Mouse (Mus musculus) kidney, embryonic 15.5 days (tissue): ENCODE measurements around the gene Shf. TPM values are rescaled to one million over a fixed set of nuclear protein-coding genes. Genes with fewer than 3 reads are reported as not detected.
A peak's percentile ranks its signal among the peaks of the same experiment; 100 is the strongest.

Experiments
- ATAC-seq: fragments of 200-750 bp; cut with Nextera tagmentation; replicated peaks from 2 replicates; pipeline ENCODE4 v1.8.0; 2017; ENCODE audit warnings: moderate TSS enrichment; ENCODE audit not compliant: low FRiP score
- H3K27ac ChIP-seq: fragments of 300-500 bp; sonication (generic); 2 replicates; pipeline ENCODE4 v1.5.1; 2015; ENCODE audit warnings: mild to moderate bottlenecking, inconsistent platforms
- H3K27me3 ChIP-seq: fragments of 300-500 bp; sonication (generic); 2 replicates; pipeline ENCODE4 v1.6.1; 2015; ENCODE audit warnings: inconsistent platforms
- H3K36me3 ChIP-seq: fragments of 300-500 bp; sonication (generic); 2 replicates; pipeline ENCODE4 v1.6.1; 2015; ENCODE audit warnings: inconsistent platforms
- H3K4me1 ChIP-seq: fragments of 300-500 bp; sonication (generic); 2 replicates; pipeline ENCODE4 v1.6.1; 2015; ENCODE audit warnings: inconsistent platforms
- H3K4me2 ChIP-seq: fragments of 300-500 bp; sonication (generic); 2 replicates; pipeline ENCODE4 v1.6.1; 2015; ENCODE audit warnings: moderate library complexity, mild to moderate bottlenecking, inconsistent platforms
- H3K4me3 ChIP-seq: fragments of 300-500 bp; sonication (generic); replicated peaks from 2 replicates; pipeline ENCODE4 v1.5.1; 2015; ENCODE audit warnings: mild to moderate bottlenecking, inconsistent platforms
- H3K9ac ChIP-seq: fragments of 300-500 bp; sonication (generic); 2 replicates; pipeline ENCODE4 v1.6.1; 2015; ENCODE audit warnings: mild to moderate bottlenecking, inconsistent platforms
- H3K9me3 ChIP-seq: fragments of 300-500 bp; sonication (generic); replicated peaks from 2 replicates; pipeline ENCODE4 v1.6.1; 2016; ENCODE audit warnings: inconsistent platforms
- WGBS: fragments of 180-500 bp; shearing (Covaris S2); methylation state at CpG from one replicate; pipeline ENCODE4 v1.1.7; 2015; ENCODE audit warnings: mixed read lengths; 5-methylcytosine and 5-hydroxymethylcytosine counted together
- polyA plus RNA-seq: library from polyadenylated mRNA; unstranded; fragments of >200 nt; fragmentation: Nextera tagmentation; extraction: Ambion mirVana; gene quantifications from 2 replicates; pipeline ENCODE4 v1.2.1, GENCODE M21; 2015

Shf gene
- polyA plus RNA-seq, 1 experiment from 2014 or later, result 2.4 TPM

GRCm38 (mm10) chr2:122377751-122378246 lies 8.8 kb upstream of the Shf start:
- H3K36me3 ChIP-seq, result no peaks in the 10 kb centered on the region
- ATAC-seq, result peak; percentile 86
- under 1% methylated on average over 26 of the region's 26 CpGs for WGBS
- no peaks in the 10 kb centered on the region for H3K9me3 ChIP-seq
- peak overlapping the region; percentile 72 for H3K9ac ChIP-seq
- H3K27me3 ChIP-seq, result peaks cover 3% of the 10 kb centered on the region; the same call in 1 of the 2 replicates
- H3K4me3 ChIP-seq, result peak overlapping the region; percentile 63
- peak overlapping the region; percentile 65 for H3K4me2 ChIP-seq
- peak overlapping the region; percentile 94 for H3K27ac ChIP-seq
- peaks cover 18% of the 10 kb centered on the region for H3K4me1 ChIP-seq

DNA sequence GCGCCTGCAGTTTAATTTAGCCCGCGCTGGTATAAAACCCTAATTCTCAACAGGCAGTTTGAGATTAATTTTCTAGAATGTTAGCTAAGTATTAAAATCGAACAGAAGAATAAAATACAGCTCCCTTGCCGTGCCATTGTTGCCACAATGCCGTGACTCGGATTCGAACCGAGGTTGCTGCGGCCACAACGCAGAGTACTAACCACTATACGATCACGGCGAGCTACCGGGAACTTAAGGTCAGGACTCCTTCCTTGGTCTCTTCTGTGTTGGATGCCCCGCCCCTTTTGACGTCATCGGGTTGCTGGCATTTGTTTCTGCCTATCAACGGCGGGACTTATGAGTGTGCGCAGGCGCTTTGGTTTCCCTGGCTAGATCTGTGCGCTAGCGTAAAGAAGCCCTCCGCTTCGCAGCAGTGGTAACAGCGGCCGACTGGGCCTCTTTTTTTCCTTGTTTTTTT lies 8.3 kb upstream of the Shf start:
- Histone ChIP-seq H3K4me1 (peaks cover 18% of the 10 kb centered on the region), H3K9me3 (no peaks in the 10 kb centered on the region), H3K36me3 (no peaks in the 10 kb centered on the region), H3K4me3 (peak overlapping the region; percentile 63), H3K27me3 (peaks cover 6% of the 10 kb centered on the region; the same call in 1 of the 2 replicates), H3K9ac (peak overlapping the region; percentile 72), H3K27ac (peak overlapping the region; percentile 94), H3K4me2 (peak overlapping the region; percentile 65)
- under 1% methylated on average over 28 of the region's 28 CpGs for WGBS
- ATAC-seq, result peak; percentile 91

DNA sequence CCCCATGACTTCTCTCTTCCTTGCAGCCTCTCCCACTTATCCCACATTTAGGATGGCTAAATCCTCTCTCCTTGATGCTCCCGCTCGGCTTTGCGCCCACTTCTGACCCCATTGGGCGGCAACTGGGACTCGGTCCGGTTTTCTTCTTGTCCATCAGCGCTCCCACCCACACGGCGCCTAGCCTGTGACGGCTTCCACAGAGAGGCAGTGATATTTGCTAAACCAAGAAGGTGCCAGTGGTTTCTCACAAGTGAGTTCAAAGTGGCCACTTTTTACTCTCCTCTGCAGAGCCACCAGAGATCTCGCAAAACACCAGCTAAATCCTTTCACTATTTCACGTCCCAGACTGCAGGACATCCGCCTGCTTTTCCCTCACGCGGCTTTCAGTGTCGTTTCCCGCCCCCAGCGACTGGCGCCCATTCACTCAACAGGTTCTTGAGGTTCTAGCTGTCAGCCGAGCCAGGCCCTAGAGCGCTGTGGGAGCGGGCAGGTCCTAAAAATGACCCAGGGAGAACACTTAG lies 7.1 kb upstream of the Shf start:
- WGBS, result under 1% methylated on average over 22 of the region's 22 CpGs
- Histone ChIP-seq H3K36me3 (no peaks in the 10 kb centered on the region), H3K9me3 (no peaks in the 10 kb centered on the region), H3K4me1 (peaks cover 18% of the 10 kb centered on the region), H3K27me3 (peaks cover 8% of the 10 kb centered on the region; the same call in 1 of the 2 replicates), H3K4me3 (peak overlapping the region; percentile 64), H3K9ac (peak overlapping the region; percentile 64), H3K4me2 (peak overlapping the region; percentile 91), H3K27ac (peak overlapping the region; percentile 94)
- ATAC-seq, result peak; percentile 5; the same call in 1 of the 2 replicates

GRCm38 (mm10) chr2:122375391-122375991 lies 6.5 kb upstream of the Shf start:
- under 1% methylated on average over 32 of the region's 32 CpGs for WGBS
- peak; percentile 79 for ATAC-seq

DNA sequence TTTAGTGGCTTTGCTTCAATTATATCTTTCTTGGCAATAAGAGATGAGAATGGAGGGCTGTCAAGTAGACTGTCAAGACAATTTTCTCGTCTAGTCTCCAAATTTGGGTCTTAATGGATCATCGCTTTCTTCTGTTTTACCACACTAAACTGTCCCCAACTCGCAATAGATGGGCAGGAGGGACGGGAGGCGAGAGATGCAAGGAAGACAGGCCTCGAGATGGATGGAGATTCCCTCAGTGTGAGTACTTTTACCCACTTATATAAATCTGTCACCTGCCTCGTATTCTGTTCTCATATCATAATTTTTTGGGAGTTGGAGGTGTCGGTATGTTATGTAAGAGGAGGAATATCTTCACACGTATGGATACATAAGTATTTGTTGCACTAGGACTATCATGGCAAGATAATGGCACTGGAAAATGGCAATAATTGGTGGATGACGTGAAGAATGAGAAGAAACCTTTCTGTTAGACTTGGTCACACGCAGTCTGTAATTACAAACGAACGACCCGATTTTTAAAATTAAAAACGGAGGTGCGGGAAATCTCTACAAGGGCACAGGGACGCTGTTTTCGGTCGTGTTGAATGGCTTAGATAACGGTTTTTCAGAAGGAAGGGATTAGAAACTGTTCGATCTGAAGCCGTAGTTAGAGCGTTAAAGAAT lies 5.8 kb upstream of the Shf start:
- Histone ChIP-seq H3K9me3 (no peaks in the 10 kb centered on the region), H3K27me3 (peaks cover 12% of the 10 kb centered on the region), H3K36me3 (no peaks in the 10 kb centered on the region), H3K4me2 (peak overlapping the region; percentile 91), H3K9ac (0 out of 2 replicates have a peak overlapping the region, but pooled peaks have one; percentile 24), H3K4me3 (peak overlapping the region; percentile 64), H3K27ac (no peak overlapping the region), H3K4me1 (peaks cover 14% of the 10 kb centered on the region)
- ATAC-seq, result no peak
- WGBS, result 22% methylated on average over 23 of the region's 23 CpGs

More at GRCm38 (mm10) chr2:122375391-122375991, 6.5 kb upstream of the Shf start:
- peaks cover 12% of the 10 kb centered on the region; the same call in 1 of the 2 replicates for H3K27me3 ChIP-seq
- peak overlapping the region; percentile 91 for H3K4me2 ChIP-seq
- no peaks in the 10 kb centered on the region for H3K9me3 ChIP-seq
- H3K9ac ChIP-seq, result peak overlapping the region; percentile 64
- H3K36me3 ChIP-seq, result no peaks in the 10 kb centered on the region
- H3K4me1 ChIP-seq, result peaks cover 15% of the 10 kb centered on the region
- H3K4me3 ChIP-seq, result peak overlapping the region; percentile 64
- peak overlapping the region; percentile 94 for H3K27ac ChIP-seq

DNA sequence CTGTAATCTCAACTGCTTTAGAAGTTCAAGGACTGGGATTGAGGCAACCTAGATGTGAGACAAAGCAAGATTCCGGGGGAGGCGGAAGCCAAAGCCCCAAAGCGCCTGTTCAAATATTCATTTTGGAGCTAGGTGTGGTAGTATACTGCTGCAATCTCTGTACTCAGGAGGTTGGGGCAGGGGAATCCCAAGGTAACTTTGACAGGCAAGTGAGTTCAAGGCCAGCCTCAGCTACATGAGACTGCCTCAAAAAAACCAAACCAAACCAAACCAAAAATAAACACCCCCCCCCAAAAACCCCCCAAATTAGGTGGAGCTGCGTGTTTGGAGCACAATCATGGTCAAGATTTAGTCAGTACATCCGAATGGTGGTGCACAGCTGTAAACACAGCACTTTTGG lies 5.0 kb upstream of the Shf start:
- 70% methylated on average over 5 of the region's 5 CpGs for WGBS
- Histone ChIP-seq H3K4me2 (no peak overlapping the region), H3K36me3 (no peaks in the 10 kb centered on the region), H3K9ac (no peak overlapping the region), H3K9me3 (no peaks in the 10 kb centered on the region), H3K4me1 (peaks cover 21% of the 10 kb centered on the region), H3K4me3 (no peak overlapping the region), H3K27me3 (peaks cover 14% of the 10 kb centered on the region), H3K27ac (no peak overlapping the region)
- no peak for ATAC-seq

GRCm38 (mm10) chr2:122372541-122372940 lies 3.6 kb upstream of the Shf start:
- no peaks in the 10 kb centered on the region for H3K9me3 ChIP-seq
- H3K27ac ChIP-seq, result no peak overlapping the region
- H3K9ac ChIP-seq, result no peak overlapping the region
- 77% methylated on average over 1 of the region's 1 CpGs for WGBS
- no peak overlapping the region for H3K4me3 ChIP-seq
- H3K36me3 ChIP-seq, result no peaks in the 10 kb centered on the region
- peaks cover 14% of the 10 kb centered on the region for H3K27me3 ChIP-seq
- H3K4me1 ChIP-seq, result peaks cover 21% of the 10 kb centered on the region
- no peak for ATAC-seq
- H3K4me2 ChIP-seq, result no peak overlapping the region

GRCm38 (mm10) chr2:122372067-122372466 lies 3.1 kb upstream of the Shf start:
- H3K36me3 ChIP-seq, result no peaks in the 10 kb centered on the region
- WGBS, result 78% methylated on average over 3 of the region's 3 CpGs
- H3K9me3 ChIP-seq, result no peaks in the 10 kb centered on the region
- peaks cover 26% of the 10 kb centered on the region for H3K4me1 ChIP-seq
- H3K9ac ChIP-seq, result no peak overlapping the region
- no peak overlapping the region for H3K4me3 ChIP-seq
- H3K27ac ChIP-seq, result no peak overlapping the region
- ATAC-seq, result no peak
- H3K4me2 ChIP-seq, result no peak overlapping the region
- peaks cover 14% of the 10 kb centered on the region for H3K27me3 ChIP-seq

GRCm38 (mm10) chr2:122370101-122370750 lies 1.3 kb upstream of the Shf start:
- Histone ChIP-seq H3K9me3 (no peaks in the 10 kb centered on the region), H3K4me2 (0 out of 2 replicates have a peak overlapping the region, but pooled peaks have one; percentile 93), H3K4me1 (peaks cover 36% of the 10 kb centered on the region), H3K4me3 (no peak overlapping the region), H3K36me3 (no peaks in the 10 kb centered on the region), H3K27me3 (peaks cover 14% of the 10 kb centered on the region), H3K9ac (no peak overlapping the region), H3K27ac (no peak overlapping the region)
- ATAC-seq, result no peak
- WGBS, result 42% methylated on average over 10 of the region's 10 CpGs

- peak overlapping the region; percentile 66 for H3K27ac ChIP-seq
- H3K36me3 ChIP-seq, result peaks cover 6% of the 10 kb centered on the region
- H3K4me3 ChIP-seq, result peak overlapping the region; percentile 76
- ATAC-seq, result peak; percentile 55
- no peaks in the 10 kb centered on the region for H3K9me3 ChIP-seq
- peaks cover 14% of the 10 kb centered on the region for H3K27me3 ChIP-seq
- peaks cover 33% of the 10 kb centered on the region for H3K4me1 ChIP-seq
- H3K4me2 ChIP-seq, result peak overlapping the region; percentile 93
- under 1% methylated on average over 38 of the region's 55 CpGs for WGBS
- peak overlapping the region; percentile 87 for H3K9ac ChIP-seq
Measured at GRCm38 (mm10) chr2:122368081-122368971, 636 bp downstream of the Shf start.

- Histone ChIP-seq H3K9ac (peak overlapping the region; percentile 87), H3K4me3 (peak overlapping the region; percentile 76), H3K36me3 (peaks cover 12% of the 10 kb centered on the region), H3K4me1 (peaks cover 33% of the 10 kb centered on the region), H3K4me2 (peak overlapping the region; percentile 93), H3K27ac (no peak overlapping the region), H3K27me3 (peaks cover 14% of the 10 kb centered on the region), H3K9me3 (no peaks in the 10 kb centered on the region)
- no peak for ATAC-seq
- WGBS, result 10% methylated on average over 4 of the region's 4 CpGs
Measured at GRCm38 (mm10) chr2:122367701-122368080, 1.3 kb downstream of the Shf start.
